Mouse (Mus musculus): ENCODE measurements around the gene Mast1.
"Not testable (repeated sequence)": the region's sequence is repeated elsewhere in the genome, so short reads cannot be mapped to it uniquely, and the experiment has no call there.

Mast1 gene

GRCm38 (mm10) chr8:84911854-84912253, 25.3 kb downstream of the Mast1 start:
- no peak for DNase-seq (ENCODE audit: extremely low read depth, low read depth)

GRCm38 (mm10) chr8:84910551-84910950, 26.6 kb downstream of the Mast1 start:
- DNase-seq (ENCODE audit: extremely low read depth, low read depth), result no peak

DNA sequence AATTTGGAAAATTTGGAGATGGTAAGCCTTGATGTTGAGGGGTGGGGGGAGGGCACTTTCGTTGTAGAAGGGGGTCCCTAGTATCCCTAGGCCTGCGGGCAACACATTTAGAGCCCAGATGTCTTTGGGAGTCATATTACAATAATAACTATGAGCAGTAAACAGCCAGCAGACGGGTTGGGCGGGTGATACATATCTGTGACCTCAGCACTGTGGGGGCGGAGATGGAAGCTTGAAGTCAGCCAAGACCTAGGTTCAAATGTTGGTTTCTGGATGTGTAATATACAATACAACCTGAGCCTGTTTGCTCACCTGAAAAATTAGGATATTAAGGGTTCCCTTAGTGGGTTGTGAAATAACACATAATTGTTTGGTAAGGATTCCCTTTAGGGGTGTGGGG, 27.2 kb downstream of the Mast1 start:
- no peak for DNase-seq (ENCODE audit: extremely low read depth, low read depth)

- no peak for DNase-seq (ENCODE audit: extremely low read depth, low read depth)
Measured at GRCm38 (mm10) chr8:84909162-84909767, 27.9 kb downstream of the Mast1 start.

- peak; percentile 95 for DNase-seq (ENCODE audit: extremely low read depth, low read depth)
Measured at GRCm38 (mm10) chr8:84908421-84909161, 28.6 kb downstream of the Mast1 start, which contains the start of gene Dnase2a. Dnase2a (plus strand) TSS chr8:84908560.

- not testable (repeated sequence) for DNase-seq (ENCODE audit: extremely low read depth, low read depth)
Measured at GRCm38 (mm10) chr8:84907979-84908378, 29.2 kb downstream of the Mast1 start.

DNA sequence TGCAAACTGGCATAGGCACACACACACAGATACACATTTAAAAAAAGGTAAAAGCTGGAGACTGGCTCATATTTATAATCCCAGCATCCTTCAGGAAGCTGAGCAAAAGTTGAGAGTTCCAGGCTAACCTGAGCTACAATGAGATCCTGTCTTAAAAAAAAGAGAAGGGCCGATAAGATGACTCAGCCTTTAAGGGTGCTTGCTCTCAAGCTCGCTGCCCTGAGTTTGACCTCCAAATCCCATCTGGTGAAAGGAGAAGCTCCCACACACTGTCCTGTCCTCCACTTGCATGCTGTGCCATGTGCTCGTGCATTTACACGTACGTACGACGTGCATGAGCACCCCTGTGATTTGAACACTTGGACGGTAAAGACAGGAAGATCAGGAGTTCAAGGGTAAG, 29.7 kb downstream of the Mast1 start:
- DNase-seq (ENCODE audit: extremely low read depth, low read depth), result no peak

- no peak for DNase-seq (ENCODE audit: extremely low read depth, low read depth)
Measured at GRCm38 (mm10) chr8:84907037-84907436, 30.1 kb downstream of the Mast1 start.

DNA sequence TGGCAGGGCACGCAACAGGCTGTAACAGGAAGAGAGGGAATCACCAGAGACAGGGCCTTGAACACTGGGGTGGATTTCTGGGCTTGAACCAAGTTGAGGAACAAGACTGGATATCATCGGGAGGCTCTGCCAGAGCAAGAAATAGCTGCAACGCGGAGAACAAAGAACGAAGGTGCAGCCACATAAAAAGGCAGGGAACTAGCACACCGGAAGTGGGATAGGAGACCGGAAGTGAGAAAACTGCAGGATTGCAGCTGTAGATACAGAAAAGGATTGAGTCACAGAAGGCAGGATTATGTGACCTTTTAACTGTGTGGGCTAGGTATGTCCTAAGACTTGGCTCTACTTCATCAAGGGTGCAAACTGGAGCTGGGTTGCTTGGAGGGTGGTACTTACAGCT, 32.8 kb downstream of the Mast1 start:
- no peak for DNase-seq (ENCODE audit: extremely low read depth, low read depth)

DNA sequence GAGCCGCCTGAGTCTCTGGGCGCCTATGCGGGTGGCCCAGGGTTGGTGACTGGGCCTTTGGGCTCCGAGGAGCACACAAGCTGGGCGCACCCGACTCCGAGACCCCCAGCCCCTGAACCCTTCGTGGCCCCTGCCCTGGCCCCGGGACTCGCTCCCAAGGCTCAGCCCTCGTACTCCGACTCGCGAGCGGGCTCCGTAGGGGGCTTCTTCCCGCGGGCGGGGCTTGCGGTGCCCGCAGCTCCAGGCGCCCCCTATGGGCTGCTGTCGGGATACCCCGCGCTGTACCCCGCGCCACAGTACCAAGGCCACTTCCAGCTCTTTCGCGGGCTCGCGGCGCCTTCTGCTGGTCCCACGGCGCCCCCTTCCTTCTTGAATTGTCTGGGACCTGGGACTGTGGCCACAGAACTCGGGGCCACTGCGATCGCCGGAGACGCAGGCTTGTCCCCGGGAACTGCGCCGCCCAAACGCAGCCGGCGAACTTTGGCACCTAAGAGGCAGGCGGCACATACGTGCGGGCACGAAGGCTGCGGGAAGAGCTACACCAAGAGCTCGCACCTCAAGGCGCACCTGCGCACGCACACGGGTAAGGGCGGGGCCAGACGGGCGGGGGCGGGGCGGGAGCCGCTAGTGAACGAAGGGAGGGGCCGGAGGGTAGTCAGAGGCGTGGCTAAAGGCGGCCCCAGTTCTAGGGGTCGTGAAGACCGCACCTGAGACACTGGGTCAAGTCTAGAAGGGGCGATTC, 34.1 kb downstream of the Mast1 start:
- DNase-seq (ENCODE audit: extremely low read depth, low read depth), result no peak

DNA sequence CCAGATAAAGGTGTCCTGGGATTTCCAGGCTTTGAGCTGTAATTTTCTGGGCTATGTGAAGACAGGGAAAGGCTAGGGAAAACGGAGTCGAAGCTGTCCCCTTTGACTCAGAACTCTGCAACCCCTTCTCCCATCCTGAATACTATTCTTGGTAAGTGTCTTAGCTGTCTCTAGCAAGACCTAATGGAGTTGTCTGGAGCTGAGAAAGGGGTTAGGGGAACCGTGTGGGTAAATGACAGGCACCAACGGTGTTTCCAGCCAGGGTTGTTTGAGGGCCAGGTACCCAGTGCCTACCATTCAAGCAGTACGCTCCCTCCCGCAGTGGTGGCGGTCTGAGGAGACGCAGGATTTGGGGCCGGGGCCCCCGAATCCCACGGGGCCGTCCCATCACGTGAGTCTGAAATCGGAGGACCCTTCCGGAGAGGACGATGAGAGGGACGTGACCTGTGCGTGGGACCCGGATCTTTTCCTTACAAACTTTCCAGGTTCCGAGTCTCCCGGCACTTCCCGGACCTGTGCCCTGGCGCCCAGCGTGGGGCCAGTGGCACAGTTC, 34.7 kb downstream of the Mast1 start:
- DNase-seq (ENCODE audit: extremely low read depth, low read depth), result no peak

DNA sequence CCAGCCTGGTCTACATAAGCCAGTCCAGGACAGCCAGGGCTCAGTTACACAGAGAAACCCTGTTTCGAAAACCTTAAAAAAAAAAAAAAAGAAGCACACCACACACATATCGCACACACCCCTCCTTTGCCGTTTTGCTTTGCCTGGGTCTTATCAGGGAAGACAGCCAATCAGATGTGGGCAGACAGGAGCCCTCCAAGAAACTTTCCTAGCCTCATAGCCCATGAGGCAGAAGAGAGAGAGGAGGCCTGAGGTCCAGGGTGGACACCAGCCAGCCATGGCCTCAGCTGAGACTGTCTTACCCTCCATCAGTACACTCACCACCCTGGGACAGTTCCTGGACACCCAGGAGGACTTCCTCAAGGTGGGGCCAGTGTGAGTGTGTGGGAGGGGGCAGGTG, 35.4 kb downstream of the Mast1 start, which contains the start of gene Klf1:
TSS of gene Klf1 (plus strand) at position 177 of the 400 bp plus-strand sequence.
- DNase-seq (ENCODE audit: extremely low read depth, low read depth), result peak; percentile 96

DNA sequence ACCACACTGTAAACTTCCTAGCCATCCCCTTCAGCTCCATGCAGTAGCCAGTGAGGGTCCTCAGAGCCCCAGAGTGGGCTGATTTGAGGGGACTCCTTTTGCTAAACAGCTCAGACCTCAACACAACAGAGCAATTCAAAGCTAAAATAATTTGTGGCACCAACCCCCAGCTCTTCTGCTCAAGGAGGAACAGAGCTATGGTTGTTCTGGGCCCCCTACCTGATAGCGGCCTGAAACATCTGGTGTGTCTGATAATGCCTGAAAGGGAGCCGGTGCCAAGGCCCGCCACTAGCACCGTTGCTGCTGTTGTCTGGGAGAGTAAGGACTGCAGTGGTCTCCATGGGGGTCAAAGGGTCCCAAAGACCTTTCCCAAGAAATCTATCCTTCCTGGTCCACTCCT, 36.1 kb downstream of the Mast1 start:
- DNase-seq (ENCODE audit: extremely low read depth, low read depth), result peak; percentile 86

- no peak for DNase-seq (ENCODE audit: extremely low read depth, low read depth)
Measured at GRCm38 (mm10) chr8:84895963-84896362, 41.2 kb downstream of the Mast1 start.

DNA sequence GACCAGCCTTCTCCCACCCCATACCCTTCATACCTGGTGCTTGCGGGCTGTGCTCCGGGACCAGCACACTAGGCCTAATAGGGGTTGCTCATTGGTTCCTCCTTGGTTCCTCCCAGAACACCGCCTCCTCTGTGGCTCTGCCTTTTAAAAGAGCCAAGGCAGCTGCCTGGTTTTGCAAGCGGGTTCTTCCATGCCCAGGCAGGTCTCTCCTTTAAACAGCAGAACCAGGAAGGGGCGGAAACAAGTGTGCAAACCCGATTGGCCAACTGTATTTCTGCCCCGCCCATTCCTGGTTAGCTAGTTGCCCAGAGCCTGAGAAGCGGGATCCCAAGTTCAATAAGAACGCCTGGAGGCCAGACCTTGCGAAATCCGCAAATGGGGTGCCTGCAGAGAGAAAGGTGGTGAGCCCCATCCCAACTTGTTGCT, 43.4 kb downstream of the Mast1 start, which contains the start of gene Gcdh:
TSS of gene Gcdh (minus strand) at position 213 of the 426 bp plus-strand sequence.
- peak; percentile 96 for DNase-seq (ENCODE audit: extremely low read depth, low read depth)

- no peak for DNase-seq (ENCODE audit: extremely low read depth, low read depth)
Measured at GRCm38 (mm10) chr8:84892993-84893708, 44.0 kb downstream of the Mast1 start.

DNA sequence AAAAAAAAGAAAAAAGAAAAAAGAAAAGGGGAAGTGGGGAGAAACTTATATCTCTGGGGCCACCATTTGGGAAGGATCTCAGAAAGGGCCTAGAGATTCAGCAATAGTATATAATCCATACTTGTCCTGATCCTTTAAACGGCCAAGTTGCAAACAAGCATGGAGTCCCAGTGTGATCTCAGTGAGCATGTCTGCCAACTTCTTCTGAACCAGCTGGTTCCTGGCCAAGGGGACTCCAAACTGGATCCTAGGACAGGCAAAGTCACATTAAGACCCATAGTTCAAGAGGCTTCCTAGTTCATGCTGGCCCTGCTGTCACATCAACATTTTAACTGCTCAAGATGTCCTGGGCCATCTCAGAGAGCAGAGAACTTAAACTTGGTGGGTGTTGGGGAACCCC, 48.0 kb downstream of the Mast1 start:
- DNase-seq (ENCODE audit: extremely low read depth, low read depth), result no peak

DNA sequence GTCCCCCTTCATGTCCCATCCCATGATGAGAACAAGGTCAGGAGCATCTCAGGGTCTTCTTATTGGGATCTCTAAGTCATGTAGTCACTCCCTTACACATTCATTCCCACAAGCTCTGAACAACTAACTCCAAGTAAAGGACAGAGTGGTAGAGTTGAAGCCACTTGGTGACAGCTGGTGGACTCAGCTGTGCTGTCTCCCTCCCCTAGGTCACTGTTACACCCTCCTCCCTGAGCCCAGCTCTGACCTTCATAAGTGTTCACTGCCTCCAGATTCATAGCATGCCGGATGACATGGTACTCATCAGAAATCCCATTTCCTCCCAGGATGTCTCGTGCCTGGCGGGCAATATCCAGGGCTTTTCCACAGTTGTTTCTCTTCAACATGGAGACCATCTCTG, 48.9 kb downstream of the Mast1 start:
- DNase-seq (ENCODE audit: extremely low read depth, low read depth), result no peak

GRCm38 (mm10) chr8:84884728-84885127, 52.4 kb downstream of the Mast1 start:
- DNase-seq (ENCODE audit: extremely low read depth, low read depth), result no peak

DNA sequence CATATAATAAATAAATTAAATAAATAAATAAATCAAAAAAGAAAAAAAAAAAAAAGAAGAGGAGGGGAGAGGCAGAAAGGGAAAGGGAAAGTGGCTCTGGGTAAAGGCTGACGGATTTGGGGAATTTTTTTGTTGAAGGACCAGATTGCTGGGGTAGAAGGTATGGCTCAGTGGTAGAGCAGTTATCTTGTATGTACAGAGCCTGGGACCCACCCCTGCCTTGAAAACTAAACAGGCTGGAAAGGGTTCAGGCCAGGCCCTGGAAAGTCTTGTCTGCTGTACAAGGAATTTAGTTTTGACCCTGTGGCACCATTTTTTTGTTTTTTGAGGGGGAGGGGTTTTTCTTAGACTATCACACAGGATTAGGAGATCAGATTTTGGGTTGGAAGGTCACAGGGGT, 58.2 kb downstream of the Mast1 start:
- no peak for DNase-seq (ENCODE audit: extremely low read depth, low read depth)

Measured in MEL-GATA-1-ER (cell line).